Mouse (Mus musculus) embryo, embryonic 9.5 days (tissue): Measurements from ENCODE around the gene Dlg2.

Source experiments
- DNase-seq: peaks from one replicate; pipeline ENCODE4 v3.0.0-alpha.2; 2017; ENCODE audit errors: extremely low spot score

Gene Dlg2

GRCm38 (mm10) chr7:91896935-91897334, 1420.5 kb downstream of the Dlg2 start:
- no peak for DNase-seq

- no peak for DNase-seq
These were observed 1421.0 kb downstream of the Dlg2 start for GRCm38 (mm10) chr7:91897509-91897908.

- DNase-seq: no peak
These were observed 1426.0 kb downstream of the Dlg2 start for GRCm38 (mm10) chr7:91902503-91902902.

GRCm38 (mm10) chr7:91916809-91917208, 1440.3 kb downstream of the Dlg2 start:
- no peak for DNase-seq

GRCm38 (mm10) chr7:91919099-91919498, 1442.6 kb downstream of the Dlg2 start:
- DNase-seq: no peak

GRCm38 (mm10) chr7:91919738-91920137, 1443.3 kb downstream of the Dlg2 start:
- no peak for DNase-seq

- DNase-seq: no peak
These were observed 1458.6 kb downstream of the Dlg2 start for GRCm38 (mm10) chr7:91934881-91935597.

- DNase-seq: no peak
These were observed 1459.7 kb downstream of the Dlg2 start for GRCm38 (mm10) chr7:91936193-91936592.

GRCm38 (mm10) chr7:91943224-91943623, 1466.8 kb downstream of the Dlg2 start:
- no peak for DNase-seq

GRCm38 (mm10) chr7:91955584-91955983, 1479.1 kb downstream of the Dlg2 start:
- no peak for DNase-seq

- DNase-seq: no peak
These were observed 1486.5 kb downstream of the Dlg2 start for GRCm38 (mm10) chr7:91962956-91963355.

- DNase-seq: no peak
These were observed 1496.5 kb downstream of the Dlg2 start for GRCm38 (mm10) chr7:91972970-91973369.

- no peak for DNase-seq
These were observed 1527.4 kb downstream of the Dlg2 start for GRCm38 (mm10) chr7:92003769-92004455.

GRCm38 (mm10) chr7:92005681-92006425, 1529.4 kb downstream of the Dlg2 start:
- no peak for DNase-seq

GRCm38 (mm10) chr7:92008702-92009101, 1532.2 kb downstream of the Dlg2 start:
- no peak for DNase-seq

GRCm38 (mm10) chr7:92024928-92025327, 1548.5 kb downstream of the Dlg2 start:
- no peak for DNase-seq

- no peak for DNase-seq
These were observed 1549.1 kb downstream of the Dlg2 start for GRCm38 (mm10) chr7:92025465-92026056.

- peak; percentile 70 for DNase-seq
These were observed 1550.6 kb downstream of the Dlg2 start for GRCm38 (mm10) chr7:92027049-92027448.

GRCm38 (mm10) chr7:92034256-92034655, 1557.8 kb downstream of the Dlg2 start:
- no peak for DNase-seq

- no peak for DNase-seq
These were observed 1563.7 kb downstream of the Dlg2 start for GRCm38 (mm10) chr7:92040187-92040586.

GRCm38 (mm10) chr7:92040785-92041411, 1564.4 kb downstream of the Dlg2 start:
- DNase-seq: no peak

- no peak for DNase-seq
These were observed 1568.5 kb downstream of the Dlg2 start for GRCm38 (mm10) chr7:92044966-92045365.
